Mouse (Mus musculus) G1E (cell line): ENCODE results near the gene Polm. TPM values are rescaled to one million over a fixed set of nuclear protein-coding genes. Genes with fewer than 3 reads are reported as not detected.
"Not testable (repeated sequence)": the region's sequence is repeated elsewhere in the genome, so short reads cannot be mapped to it uniquely, and the experiment has no call there.

Experiments
- ATAC-seq: 2 replicates; pipeline ENCODE4 v1.8.0; 2016; ENCODE audit warnings: mild to moderate bottlenecking; ENCODE audit not compliant: insufficient number of reproducible peaks, poor library complexity, low FRiP score, severe bottlenecking; ENCODE audit errors: extremely low read depth
- DNase-seq: peaks from one replicate; pipeline ENCODE4 v3.0.0; 2012; ENCODE audit warnings: low spot score
- H3K27me3 ChIP-seq: 2 replicates; pipeline ENCODE4 v1.6.1; 2012; ENCODE audit warnings: mild to moderate bottlenecking, low read length, inconsistent platforms; ENCODE audit not compliant: insufficient read depth
- H3K36me3 ChIP-seq: replicated peaks from 2 replicates; pipeline ENCODE3; 2012; ENCODE audit warnings: mild to moderate bottlenecking, inconsistent platforms
- H3K4me1 ChIP-seq: 2 replicates; pipeline ENCODE4 v1.6.1; 2012; ENCODE audit warnings: low read depth, low read length, inconsistent platforms, mixed read lengths; ENCODE audit not compliant: insufficient read depth
- H3K4me3 ChIP-seq: 2 replicates; pipeline ENCODE4 v1.5.1; 2012; ENCODE audit warnings: low read depth, mild to moderate bottlenecking, inconsistent platforms, low read length, moderate library complexity, mixed read lengths
- H3K9me3 ChIP-seq: replicated peaks from 2 replicates; pipeline ENCODE4 v1.6.1; 2012; ENCODE audit warnings: inconsistent platforms
- CTCF ChIP-seq: IDR thresholded peaks from 2 replicates; pipeline ENCODE4 v1.5.1; 2012; ENCODE audit warnings: low read depth, low read length, inconsistent platforms, mixed read lengths
- GATA1 ChIP-seq: IDR thresholded peaks from 2 replicates; pipeline ENCODE4 v1.6.1; 2012; ENCODE audit warnings: borderline replicate concordance, low read length, inconsistent platforms, mixed read lengths
- GATA2 ChIP-seq: IDR thresholded peaks from 2 replicates; pipeline ENCODE4 v1.6.1; 2012; ENCODE audit warnings: low read depth, low read length, inconsistent platforms, borderline replicate concordance
- POLR2AphosphoS5 ChIP-seq: IDR thresholded peaks from 2 replicates; pipeline ENCODE4 v1.6.1; 2012; ENCODE audit warnings: low read depth, low read length, inconsistent platforms; ENCODE audit not compliant: insufficient replicate concordance
- TAL1 ChIP-seq: conservative IDR thresholded peaks from 2 replicates; pipeline ENCODE4 v1.6.1; 2012; ENCODE audit warnings: low read depth, low read length, inconsistent platforms, mixed read lengths
- polyA plus RNA-seq: library from polyadenylated mRNA; stranded (reverse); fragments of >175 nt; gene quantifications from 2 replicates; pipeline ENCODE4 v1.2.3, GENCODE M21; 2012
- total RNA-seq, 2 experiments: library from RNA; stranded (forward) in 1 of 2; stranded (reverse) in 1 of 2; fragments of 200-1000 nt in 1 of 2; fragments of >200 nt in 1 of 2; fragmentation: Nextera tagmentation in 1 of 2; gene quantifications; 2 replicates each; pipeline ENCODE4 v1.2.3; 2014 to 2017

Polm gene
- total and polyA plus RNA-seq, 3 experiments: 15.4 to 38.2 (median 32.1) TPM

DNA sequence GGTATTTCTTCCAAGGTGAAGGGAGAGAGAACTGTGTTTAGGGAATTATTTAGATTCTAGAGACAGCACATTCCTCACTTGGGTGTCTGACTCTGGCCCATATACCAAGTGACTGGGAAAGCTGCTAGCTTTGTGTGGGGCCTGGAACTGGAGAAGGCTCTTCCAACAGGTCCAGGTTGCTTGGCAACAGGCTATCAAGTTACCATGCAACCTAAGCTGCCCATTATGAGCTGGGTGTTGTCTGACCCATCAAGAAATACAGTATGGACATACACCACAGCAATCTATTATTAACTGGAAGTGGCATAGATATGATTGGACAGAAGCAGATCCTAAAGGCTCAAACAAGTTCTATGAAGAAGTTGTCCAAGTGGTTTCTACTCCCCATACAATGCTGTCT, 12.4 kb downstream of the Polm start:
- Histone ChIP-seq H3K36me3 (peaks cover 36% of the 10 kb centered on the region), H3K4me1 (peaks cover 23% of the 10 kb centered on the region), H3K4me3 (no peak overlapping the region), H3K9me3 (no peaks in the 10 kb centered on the region), H3K27me3 (no peaks in the 10 kb centered on the region)
- no peak for TF ChIP-seq GATA1
- no peak for TF ChIP-seq CTCF
- no peak for TF ChIP-seq POLR2AphosphoS5
- no peak for TF ChIP-seq GATA2
- TF ChIP-seq TAL1: no peak
- DNase-seq (no peak), ATAC-seq (no peak)

DNA sequence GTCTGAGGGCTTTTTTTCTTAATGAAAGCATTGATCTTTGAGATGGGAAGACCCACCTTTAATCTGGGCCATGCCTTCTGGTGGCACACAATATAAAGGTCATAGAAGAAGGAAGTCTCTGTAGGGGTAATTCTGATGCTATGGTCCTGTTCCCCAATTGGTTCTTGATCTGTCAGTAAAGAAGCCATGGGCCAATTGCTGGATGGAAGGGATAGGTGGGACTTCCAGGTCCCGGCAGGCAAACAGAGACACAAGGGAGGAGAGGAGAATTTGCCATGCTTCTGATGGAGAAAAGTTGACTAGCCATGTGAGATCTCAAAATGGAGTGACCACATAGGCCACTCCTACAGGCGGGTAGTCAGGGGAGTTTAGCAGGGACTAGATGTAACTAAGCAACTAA, 18.6 kb downstream of the Polm start:
- TF ChIP-seq CTCF (no peak), POLR2AphosphoS5 (no peak), TAL1 (no peak), GATA2 (no peak), GATA1 (no peak)
- Histone ChIP-seq H3K4me1 (no peaks in the 10 kb centered on the region), H3K4me3 (no peak overlapping the region), H3K36me3 (no peaks in the 10 kb centered on the region), H3K9me3 (0 out of 2 replicates have a peak, but pooled peaks cover 3% of the 10 kb centered on the region), H3K27me3 (peaks cover 11% of the 10 kb centered on the region)
- no peak for ATAC-seq
- DNase-seq: no peak

DNA sequence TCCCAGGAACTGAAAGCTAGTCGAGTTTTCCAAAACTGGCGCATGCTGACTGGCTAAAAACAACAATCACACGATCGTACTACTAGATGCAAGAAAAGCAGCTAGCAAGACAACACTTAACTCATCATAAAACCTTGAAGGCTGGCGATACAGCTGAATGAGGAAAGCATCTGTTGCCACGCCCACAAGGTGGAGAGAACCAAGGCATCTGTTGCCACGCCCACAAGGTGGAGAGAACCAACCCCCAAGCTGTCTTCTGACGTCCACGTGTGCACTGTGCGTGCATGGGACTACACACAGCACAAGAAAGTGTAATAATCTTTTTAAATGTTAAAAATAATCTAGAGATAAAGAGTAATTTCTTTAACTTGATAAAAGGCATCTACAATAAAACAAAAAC, 24.4 kb downstream of the Polm start:
- H3K4me3 ChIP-seq: no peak overlapping the region
- no peaks in the 10 kb centered on the region for H3K36me3 ChIP-seq
- DNase-seq: no peak
- H3K27me3 ChIP-seq: peaks cover 11% of the 10 kb centered on the region
- ATAC-seq: no peak
- peaks cover 6% of the 10 kb centered on the region; the same call in 1 of the 2 replicates for H3K4me1 ChIP-seq
- no peak for TF ChIP-seq CTCF
- no peak for TF ChIP-seq TAL1
- no peak for TF ChIP-seq GATA1
- no peak for TF ChIP-seq GATA2
- no peak for TF ChIP-seq POLR2AphosphoS5
- H3K9me3 ChIP-seq: 0 out of 2 replicates have a peak, but pooled peaks cover 3% of the 10 kb centered on the region

DNA sequence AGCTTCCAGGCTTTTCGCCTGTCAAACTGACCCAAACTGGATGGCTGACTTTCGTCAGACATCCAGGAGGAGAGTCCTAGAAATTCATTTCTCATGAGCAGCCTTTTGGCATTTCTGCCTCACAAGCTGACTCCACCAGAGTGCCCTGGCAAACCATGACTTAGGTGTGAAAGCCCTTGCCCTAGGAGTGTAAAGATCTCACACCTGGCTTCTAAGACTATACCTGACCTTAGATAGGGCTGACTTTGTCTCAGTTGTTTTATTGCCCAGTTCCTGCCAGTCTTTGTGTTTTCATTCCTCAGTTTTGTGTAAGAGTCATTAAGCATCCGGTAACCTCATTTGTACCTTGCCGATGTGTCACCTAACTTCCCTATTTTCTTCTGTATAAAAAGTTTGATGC, 28.3 kb downstream of the Polm start:
- H3K27me3 ChIP-seq, ATAC-seq, DNase-seq: not testable (repeated sequence)

DNA sequence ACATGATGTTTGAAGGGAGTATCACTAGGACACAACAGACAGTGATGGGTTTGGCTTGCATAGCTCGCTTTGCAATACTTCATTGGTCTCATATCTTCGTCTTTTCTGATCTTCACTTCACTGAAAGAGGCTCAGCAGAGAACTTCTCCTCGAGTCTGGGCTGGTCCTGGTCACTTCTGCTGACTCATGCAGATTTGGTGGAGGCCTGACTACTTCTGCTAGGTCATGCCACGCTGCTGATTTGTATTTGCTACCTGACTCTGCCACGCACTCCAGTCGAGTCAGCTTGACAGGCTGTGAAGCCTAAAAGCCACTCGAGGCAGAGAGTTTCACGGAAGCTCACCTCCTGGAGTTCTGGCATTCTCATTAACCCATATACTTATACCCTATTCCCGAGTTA, 29.9 kb downstream of the Polm start:
- Histone ChIP-seq H3K9me3 (no peaks in the 10 kb centered on the region), H3K4me1 (peaks cover 36% of the 10 kb centered on the region), H3K36me3 (no peaks in the 10 kb centered on the region), H3K27me3 (0 out of 2 replicates have a peak, but pooled peaks cover 2% of the 10 kb centered on the region), H3K4me3 (no peak overlapping the region)
- DNase-seq: no peak
- ATAC-seq: no peak; the same call in 1 of the 2 replicates
- no peak for TF ChIP-seq TAL1
- no peak for TF ChIP-seq CTCF
- no peak for TF ChIP-seq GATA1
- no peak for TF ChIP-seq GATA2
- no peak for TF ChIP-seq POLR2AphosphoS5

More for the DNA sequence above, 28.3 kb downstream of the Polm start:
- H3K36me3 ChIP-seq, H3K4me3 ChIP-seq, H3K9me3 ChIP-seq: not testable (repeated sequence)
- peaks cover 22% of the 10 kb centered on the region for H3K4me1 ChIP-seq

DNA sequence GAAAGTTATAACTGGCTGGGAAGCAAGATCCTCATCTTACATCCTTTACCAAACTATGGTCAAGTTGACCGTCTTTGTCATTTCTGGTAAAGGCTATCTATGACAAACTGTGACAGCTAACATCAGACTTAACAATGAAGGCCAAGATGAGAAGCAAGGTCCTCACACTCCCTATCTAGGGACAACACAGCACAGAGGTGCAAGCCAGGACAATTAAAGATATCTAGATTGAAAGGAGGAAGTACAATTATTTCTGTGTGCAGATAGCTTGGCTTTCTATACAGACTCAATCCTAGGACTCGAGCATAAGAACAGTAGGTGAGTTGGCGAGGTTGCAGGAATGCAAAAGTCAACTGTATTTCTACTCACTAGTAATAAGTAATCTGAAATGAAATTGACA, 32.1 kb downstream of the Polm start:
- no peak for DNase-seq
- H3K27me3 ChIP-seq: no peaks in the 10 kb centered on the region
- ATAC-seq: peak; percentile 58
- TF ChIP-seq GATA2 (no peak), CTCF (no peak), GATA1 (no peak), POLR2AphosphoS5 (no peak), TAL1 (no peak)
- H3K36me3 ChIP-seq: peaks cover 15% of the 10 kb centered on the region
- H3K9me3 ChIP-seq: no peaks in the 10 kb centered on the region
- no peak overlapping the region for H3K4me3 ChIP-seq
- peaks cover 49% of the 10 kb centered on the region for H3K4me1 ChIP-seq

DNA sequence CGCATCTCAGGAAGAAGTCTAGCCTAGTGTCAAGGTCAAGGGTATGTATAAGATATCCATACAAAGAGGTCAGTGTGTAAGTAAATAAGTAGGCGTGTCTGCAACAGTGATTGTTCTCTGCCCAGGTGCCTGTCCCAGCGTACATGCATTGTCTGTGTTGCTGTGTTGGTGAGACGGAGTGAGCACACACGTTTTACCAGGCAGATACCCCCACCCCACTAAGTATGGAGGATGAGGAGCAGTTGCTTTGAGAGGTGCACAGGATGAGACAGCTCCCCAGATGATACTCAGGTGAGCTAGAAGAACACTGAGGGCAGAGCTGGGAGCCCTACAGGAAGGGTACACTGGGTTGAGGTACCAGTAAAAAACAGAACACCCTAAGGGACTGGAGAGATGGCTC, 33.6 kb downstream of the Polm start:
- Histone ChIP-seq H3K9me3 (no peaks in the 10 kb centered on the region), H3K27me3 (no peaks in the 10 kb centered on the region), H3K4me3 (no peak overlapping the region), H3K36me3 (peaks cover 31% of the 10 kb centered on the region), H3K4me1 (peaks cover 50% of the 10 kb centered on the region)
- TF ChIP-seq POLR2AphosphoS5 (no peak), TAL1 (no peak), GATA2 (no peak), CTCF (no peak), GATA1 (no peak)
- ATAC-seq (no peak), DNase-seq (no peak)
